Mouse (Mus musculus): ENCODE measurements around the gene Mras.

Gene Mras

DNA sequence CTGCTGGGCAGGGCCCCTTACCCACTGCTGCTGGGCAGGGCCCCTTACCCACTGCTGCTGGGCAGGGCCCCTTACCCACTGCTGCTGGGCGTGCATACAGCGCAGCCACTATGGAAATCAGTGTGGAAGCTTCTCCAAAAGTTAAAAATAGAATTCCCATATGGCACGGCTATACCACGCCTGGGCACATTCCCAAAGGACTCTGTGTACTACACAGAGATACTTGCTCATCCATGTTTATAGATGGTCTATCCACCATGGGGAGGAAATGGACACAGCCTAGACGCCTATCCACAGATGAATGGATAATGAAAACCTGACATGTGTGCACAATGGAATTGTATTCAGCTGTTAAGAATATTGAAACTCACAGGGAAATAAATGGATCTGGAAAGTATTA is 3.8 kb upstream of the Mras start:
- in situ Hi-C loops (cut with MseI, MboI): no loop called here

DNA sequence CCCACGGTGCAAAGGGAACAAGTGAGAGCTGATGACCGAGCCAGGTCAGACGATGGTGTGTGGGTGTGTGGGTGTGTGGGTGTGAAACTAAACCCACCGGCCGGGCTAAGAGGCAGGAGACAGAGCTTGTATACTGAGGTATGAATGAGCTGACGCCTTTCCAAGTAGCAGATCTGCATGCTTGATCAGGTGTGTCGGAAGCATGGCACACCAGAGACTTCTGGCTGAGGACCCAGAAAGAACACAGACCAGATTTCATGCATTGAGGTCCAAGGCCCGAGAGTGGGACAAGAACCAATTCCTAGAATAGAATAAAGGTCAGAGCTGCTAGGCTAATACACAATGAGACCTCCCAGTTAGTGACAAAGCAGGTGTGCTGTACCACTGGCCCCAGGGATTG is 1.9 kb upstream of the Mras start:
- in situ Hi-C loops (cut with MseI, MboI): no loop called here

DNA sequence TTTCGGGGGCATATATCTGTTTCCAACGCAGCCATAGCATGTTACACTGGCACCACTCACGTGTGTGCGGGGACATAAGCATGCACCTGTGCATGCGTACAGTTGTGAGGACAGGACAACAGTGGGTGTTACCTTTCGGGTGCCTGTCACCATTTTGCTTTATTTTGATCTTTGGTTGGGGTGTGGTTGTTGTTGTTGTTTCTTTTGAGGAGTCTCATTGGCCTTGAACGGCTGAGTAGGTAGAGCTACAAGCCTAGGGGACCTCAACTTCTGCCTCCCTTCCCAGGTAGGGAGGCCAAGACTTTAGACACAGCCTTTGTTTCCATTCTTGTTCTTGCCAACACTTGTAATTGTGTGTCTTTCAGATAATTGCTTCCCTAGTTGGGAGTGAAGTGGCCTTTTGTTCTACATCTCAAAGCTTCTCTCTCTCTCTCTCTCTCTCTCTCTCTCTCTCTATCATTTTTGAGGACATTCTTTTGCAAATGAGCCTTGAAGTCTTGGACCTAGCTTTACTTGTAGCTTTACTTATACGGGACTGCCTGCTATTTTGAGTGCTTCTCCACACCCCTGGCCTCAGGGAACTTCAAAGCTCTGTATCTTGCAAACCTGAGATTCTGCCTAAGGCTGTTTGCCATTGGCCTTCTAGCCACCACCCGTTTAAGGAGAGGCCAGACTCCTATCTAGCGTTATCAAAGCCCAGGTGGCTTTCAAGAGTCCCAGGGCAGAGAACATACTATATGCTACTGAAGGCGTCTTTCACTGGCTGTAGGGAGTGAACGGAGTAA is 792 bp upstream of the Mras start:
- in situ Hi-C loops (cut with MseI, MboI): no loop called here

DNA sequence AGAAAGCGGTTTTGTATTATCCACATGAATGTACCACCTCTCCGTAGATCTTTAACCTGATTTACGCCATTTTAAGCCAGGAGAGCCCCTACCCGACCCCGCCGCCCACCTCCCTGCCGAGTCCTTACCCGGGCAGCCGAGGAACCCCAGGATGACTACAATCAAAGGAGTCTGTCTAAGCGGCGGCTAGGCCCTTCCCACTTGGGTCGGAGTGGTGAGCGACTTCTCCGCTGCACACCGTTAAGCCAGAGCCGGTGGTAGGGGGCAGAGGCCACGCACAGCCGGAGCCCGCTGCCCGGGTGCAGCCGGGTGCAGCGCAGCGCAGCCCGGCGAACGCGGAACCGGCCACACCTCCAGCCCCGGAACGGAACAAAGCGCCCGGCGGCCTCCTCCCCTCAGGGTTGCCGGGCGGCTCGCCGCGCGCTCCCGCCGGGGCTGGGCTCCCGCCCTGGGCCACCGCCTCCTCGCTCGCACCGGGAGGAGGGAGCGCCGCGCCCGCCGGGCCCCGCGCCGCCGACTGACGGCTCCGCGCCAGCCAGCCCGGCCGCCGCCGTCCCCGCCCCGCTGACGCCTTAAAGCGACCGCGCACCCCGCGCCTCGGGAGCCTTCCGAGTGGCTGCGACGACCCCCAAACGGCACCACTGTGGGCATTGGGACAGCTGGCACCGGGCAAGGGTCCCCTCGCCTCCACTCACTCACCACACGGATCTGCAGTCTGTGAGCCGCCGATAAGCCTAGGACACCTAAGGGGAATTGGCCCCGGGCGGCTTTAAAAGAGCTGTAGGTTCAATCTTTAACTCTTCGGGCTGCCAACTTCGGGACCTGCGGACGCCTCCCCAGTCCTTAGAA is 775 bp downstream of the Mras start:
- in situ Hi-C loops (cut with MseI, MboI): no loop called here

DNA sequence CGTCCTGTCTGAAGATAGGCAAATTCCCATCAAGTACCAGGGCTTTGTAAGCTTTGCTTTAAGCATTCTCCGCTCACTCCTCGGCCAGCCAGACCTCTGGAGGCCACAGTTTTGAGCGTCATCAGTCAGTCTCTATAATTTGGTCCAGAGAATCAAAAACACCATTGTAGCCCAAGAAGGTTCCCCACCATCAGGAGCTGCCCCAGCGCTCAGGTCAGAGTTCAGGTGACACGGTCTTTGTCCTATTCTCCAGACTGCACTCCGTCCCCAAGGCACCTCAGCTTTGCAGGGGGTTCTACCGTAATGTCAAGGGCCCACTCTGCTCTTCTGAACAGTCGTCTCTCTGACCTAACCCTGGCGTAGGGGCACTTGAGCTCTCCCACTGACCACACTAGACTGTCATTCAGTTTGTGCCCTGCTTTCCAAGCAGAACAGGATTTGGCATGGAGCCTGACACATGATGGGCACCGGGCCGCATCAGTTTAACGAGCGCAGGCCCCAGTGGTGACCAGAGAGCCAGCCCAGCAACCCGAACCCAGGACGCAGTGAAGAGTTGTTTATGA is 1.5 kb downstream of the Mras start:
- in situ Hi-C loops (cut with MseI, MboI): no loop called here

DNA sequence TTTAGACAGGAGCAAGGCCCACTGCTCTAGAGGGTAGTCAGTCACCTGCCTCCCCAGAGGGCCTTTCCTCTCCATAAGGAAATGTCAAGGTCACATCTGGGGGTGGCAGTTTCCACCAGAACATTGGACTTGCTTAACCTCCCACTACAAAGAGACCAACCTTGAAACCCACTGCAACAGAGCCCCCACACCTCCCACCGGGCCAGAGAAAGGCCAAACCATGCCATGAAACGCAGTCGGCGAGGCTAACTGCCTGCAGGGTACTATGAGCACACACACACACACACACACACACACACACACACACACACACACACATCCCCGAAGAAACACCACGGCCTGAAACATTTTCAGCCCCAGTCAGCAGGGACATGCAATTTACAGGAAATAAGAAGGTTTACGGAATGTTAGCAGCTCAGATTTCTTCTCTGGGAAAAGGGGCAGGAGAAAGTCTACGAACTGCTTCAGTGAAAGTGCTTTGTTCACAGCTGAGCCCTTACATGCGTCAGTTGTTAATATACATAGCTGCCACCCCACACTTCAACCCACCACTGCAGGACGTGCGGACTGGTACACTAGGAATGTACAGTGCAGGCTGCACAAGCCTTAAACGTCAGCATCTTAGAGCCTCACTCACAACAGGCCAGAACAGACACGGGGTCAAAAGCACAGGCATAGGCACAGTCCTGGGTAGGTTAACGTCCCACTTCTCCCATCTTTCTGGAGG is 2.1 kb downstream of the Mras start:
- in situ Hi-C loops (cut with MseI, MboI): no loop called here

DNA sequence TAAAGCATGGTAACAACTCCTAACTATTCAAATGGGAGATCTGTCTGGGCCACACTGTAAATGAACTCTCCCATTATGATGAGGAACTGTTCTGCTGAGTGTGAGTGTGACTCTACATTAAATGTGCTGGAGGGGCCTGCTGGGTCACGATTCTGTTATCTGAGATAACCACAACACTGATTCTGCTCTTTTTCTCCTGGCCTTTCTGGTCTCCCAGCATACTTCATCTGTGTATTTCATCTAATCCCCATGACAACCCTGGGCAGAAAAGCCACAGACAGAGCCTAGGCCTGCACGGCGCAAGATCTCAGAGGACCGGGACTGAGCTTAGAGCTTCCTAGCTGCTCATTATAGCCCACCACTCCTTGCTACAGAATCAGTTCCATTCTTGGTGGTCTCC is 4.7 kb downstream of the Mras start:
- in situ Hi-C loops (cut with MseI, MboI): no loop called here

DNA sequence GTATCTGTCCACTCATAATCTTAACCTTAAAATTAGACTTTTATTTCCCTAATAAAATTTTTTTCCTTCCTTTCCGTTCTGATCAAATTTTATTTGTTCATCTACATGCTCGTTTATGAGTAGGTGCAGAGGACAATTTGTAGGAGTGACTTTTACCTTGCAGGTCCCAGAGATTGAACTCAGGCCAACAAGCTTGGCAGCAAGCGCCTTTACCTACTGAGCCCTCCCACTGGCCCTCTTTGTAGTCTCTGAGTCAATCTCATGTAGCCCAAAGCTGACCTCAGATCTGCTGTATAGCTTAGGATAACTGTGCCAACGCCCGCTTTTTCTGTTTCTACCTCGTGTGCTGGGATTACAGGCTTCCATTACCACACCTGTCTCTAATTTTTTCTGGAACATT is 5.2 kb downstream of the Mras start:
- in situ Hi-C loops (cut with MseI, MboI): no loop called here

DNA sequence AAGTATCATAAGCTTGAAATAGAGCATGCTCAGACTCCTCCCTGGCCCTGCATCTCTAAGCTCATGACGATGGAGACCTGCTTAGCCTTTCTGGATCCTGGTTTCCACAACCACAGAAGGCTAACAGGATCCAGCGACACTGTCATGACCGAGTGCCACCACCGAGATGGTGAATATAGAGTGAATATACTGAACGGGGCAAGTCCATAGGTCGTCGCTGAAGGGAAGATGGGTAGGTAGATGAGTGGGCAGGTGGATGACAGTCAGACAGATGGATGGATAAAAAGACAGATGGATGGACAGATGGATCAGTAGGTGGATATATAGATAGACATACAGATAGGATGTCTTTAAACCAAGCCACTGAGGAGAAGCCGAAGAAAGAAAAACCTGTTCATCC is 5.8 kb downstream of the Mras start:
- in situ Hi-C loops (cut with MseI, MboI): no loop called here

DNA sequence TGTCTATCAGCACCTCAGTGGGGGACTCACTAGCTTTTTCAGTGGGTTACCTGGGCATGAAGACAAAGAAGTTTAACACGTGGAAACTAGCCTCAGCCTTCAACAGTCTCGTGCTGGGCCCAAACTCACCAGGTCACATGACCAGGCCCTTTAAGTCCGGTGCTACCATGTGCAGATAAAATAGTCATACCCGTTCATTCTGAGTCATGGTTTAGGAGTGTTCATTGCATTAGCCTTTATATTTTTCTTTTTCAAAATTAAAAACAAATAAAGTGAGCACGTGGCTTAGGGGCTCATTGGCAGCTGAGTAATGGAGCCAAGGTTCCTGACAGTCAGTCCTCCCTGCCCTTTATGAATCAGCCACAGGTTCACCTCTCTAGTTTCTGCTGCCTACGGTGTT is 6.4 kb downstream of the Mras start:
- in situ Hi-C loops (cut with MseI, MboI): no loop called here

DNA sequence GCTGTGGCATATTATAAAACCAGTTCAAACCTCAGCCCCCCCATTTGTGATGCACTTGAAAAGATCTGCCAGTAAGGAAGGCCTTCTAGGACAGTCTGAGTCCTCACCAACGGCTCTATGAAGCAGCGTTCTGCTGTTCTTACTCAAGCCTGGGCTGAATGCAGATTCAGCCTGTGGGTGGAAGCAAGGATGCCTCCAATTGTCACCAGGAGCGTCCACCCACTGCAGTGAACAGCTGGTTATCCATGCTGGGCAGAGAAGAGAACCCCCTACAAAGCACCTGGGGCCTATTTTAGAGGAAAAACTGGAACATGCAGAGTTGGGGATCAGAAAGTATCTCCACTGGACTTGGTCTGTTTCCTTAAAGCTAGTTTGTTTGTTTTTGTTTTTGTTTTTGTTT is 7.3 kb downstream of the Mras start:
- in situ Hi-C loops (cut with MseI, MboI): no loop called here

DNA sequence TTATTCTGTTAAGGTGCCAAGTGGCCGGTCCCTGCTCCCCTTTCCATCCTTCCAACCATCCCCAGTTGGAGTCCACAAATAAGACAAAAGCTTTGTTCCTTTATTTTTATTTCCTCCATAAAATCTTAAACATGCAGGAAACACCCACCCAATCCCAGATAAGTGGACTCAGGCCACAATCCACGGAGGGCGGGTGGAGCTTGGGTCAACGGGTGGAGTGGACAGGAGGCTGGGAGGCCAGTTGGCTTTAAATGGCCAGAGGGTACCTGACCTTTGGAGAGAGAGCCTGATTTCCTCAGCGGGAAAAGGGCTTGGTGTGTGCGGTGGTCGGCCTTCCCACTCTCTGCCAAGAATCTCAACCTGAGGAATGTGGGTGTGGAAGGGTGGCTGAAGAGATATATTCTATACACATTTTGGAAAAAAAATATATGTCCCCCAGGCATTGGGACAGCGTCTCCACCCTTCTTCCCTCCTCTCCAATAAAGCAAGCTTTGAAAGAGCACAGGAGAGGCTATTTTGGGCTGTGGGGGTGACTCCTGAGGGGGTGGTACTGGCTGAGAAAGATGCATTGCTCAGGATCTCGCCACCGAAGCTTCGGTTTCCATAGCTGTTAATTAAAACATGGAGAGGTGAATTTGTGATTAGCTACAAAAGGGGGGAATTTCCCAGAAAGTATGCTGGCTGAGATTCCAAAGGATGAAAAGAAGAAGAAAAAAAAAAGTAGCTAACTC is 8.4 kb downstream of the Mras start:
- in situ Hi-C loops (cut with MseI, MboI): no loop called here

DNA sequence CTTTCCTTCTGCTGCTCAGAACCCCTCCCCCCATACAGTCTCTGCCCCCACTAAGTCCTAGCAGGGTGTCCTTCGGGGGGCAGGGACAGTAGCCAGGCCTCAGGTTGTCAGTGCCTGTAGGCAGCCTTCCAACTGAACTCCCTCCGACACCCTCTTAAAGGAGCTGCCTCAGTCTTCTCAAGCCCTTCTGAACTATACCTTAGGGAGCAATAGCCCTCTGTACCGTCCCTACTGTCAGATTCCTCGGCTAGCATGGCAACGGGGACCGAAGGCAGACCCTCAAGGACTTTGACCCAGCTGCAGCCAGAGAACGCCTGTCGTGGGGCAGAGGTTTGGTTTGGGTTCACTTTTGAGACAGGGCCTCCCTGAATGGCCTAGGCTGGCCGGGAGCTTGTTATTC is 11.9 kb downstream of the Mras start:
- in situ Hi-C loops (cut with MseI, MboI): no loop called here

DNA sequence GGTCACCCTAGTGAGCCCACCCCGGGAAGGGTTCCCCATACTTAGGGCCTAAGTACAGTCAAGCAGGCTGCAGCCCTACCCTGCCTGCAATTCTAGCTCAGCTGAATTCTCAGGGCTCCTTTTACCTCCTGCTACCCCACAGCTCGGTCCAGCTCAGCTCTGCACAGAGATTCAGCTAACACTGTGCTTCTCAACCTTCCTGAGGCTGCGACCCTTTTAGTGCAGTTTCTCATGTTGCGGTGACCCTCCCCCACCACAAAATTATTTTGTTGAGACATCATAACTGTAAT is 12.7 kb downstream of the Mras start:
- in situ Hi-C loops (cut with MseI, MboI): no loop called here

DNA sequence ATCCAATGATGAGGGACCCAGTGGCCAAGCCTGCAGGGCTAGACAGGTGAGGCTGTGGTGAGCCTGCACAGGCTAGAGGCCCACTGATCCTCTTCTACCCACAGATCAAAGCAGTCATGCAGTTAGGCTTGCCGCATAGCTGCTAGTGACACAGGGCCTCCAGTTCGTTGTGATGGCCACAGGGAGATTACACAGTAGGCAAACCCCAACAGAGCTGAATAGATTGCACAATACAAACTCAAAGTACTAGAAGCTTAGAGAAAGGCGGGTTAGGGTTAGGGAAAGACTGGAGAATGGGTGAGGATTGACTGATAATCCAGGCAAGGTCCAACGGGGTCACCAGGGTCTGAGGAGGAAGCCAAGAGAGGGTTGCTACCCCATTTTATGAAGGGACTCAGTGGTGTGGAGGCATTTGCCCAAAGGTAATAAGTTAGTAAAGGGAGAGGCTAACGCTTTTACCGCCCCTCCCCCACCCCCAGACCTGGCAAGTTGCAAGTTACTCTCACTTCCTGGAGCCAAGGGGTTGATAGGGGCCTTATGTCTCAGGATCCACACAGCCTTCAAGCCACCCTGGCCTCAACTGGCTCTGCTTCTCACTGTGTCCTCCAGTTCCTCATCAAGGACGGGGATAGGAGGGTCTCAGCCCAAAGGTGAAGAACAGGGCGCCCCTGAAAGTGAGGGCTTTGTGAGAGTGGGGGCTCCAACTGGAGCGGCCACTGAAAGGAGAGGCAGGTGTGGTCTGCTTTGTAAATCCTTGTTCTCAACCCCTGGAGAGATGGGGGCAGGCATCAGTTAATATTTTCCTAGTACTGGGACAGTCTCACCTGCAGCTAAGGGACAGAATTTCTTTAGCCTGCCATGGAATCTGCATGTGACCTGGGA is 13.2 kb downstream of the Mras start:
- in situ Hi-C loops (cut with MseI, MboI): no loop called here

DNA sequence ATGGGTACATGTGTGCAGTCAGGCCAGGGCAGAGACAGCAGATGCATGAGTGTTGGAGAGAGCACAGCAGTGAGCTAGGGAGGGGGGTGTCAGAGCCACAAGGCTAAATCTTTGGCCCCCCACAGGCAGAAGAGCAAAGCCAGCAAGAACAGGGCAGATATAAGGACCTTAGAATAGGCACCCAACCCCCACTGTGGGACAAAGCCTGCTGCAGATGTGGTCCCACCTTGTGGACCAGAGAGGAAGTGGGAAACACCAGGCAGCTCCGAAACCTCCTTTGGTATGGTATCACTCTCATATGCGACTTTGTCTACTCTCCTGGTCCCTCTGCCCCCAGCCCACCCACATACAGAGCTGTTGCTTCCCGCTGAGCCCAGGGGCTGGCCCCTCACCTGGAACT is 15.3 kb downstream of the Mras start:
- in situ Hi-C loops (cut with MseI, MboI): no loop called here

DNA sequence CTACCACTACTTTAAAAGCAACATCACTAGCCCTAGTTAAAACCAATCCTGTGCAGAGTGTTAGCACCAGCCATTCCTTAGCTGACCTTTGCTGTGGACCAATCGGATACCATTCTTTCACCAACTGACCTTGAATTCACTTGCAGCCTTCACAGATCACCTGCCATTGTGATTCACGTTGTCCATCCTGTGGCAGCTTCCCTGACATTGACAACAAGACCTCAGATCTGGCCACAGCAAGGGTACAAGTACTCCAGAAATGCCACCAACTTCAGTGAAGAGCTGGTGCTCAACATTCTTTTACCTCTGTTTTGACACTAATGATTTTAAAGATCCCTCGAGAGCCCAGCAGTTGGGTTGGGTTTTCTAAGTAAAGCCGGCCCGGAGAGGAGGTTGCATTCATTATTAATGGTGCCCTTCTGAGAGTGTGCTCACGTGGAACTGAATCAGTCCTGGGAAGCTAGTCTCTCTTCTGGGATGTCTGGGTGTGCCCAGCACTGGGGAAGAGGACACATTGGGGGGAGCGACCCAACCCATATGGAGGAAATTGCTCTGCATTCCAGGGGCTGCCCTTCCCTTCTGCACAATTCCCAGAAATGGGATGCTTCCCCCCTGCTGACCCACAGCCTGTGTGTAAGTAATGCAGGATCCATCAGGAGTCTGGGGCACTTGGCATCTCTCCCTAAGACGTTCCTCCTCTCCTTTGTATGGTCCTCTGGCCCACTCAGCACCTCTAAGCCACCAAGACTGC is 17.1 kb downstream of the Mras start:
- in situ Hi-C loops (cut with MseI, MboI): no loop called here

DNA sequence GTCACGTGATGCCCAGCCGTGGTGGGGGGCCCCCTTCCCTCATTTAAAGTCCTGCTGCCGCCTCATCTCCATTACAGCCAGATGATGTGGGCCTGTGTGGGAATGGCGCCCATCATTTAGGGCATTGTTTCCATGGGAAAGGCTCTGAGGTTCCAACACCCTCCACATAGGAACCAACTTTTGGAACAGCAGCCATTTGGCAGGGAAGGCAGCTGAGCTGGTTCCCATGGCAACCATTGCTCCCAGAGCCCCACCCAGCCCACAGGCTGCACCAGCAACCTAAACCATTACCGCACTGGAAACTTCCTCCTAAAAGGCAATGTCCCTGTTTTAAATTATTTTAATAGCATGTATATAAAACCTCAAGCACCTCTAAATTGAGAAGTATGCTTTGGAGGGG is 18.8 kb downstream of the Mras start:
- in situ Hi-C loops (cut with MseI, MboI): no loop called here

DNA sequence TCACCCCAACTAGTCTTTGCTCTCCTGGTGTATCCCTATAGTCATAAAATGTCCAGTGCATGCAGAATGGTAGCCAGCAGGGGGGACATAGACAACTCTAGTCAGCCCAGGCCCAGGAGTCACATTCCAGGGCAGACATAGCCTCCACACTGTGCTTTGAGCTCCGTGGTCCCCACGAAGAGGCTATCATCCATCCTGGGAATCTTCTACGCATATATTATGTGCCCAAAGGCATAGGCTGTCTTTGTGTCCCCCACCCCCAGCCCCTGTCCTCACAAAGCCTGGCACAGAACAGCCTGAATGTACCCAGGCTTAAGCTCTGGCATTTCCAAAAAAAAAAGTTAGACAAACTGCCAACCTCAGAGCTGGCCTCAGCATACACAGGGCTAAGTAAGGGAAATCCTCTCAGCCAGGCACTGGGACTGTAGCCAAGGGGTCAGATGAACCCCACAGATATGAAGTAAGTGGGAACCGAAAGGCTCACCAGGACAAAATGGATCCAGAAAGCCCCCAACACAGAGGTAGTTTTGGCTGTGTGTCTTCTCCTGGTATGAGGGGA is 19.8 kb downstream of the Mras start:
- in situ Hi-C loops (cut with MseI, MboI): no loop called here

DNA sequence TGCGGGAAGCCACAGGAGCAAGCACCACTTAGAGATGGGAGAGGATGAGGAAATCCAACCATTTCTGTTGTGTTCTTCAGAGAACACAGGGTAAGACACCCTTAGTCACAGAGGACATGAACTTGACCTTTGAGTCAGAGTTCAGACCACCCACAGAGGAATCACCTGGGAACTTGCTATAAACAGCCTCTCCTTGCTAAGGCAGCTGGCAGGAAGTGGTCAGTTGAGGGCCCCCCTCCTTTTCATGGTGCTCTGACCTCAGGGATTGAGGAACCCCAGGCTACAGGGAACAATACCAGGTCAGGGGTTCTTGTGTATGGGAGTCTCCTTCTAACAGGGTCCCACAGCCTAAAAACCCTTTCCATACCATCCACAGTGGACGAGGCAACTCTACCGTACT is 20.4 kb downstream of the Mras start:
- in situ Hi-C loops (cut with MseI, MboI): no loop called here

Measured in mouse trophoblast stem cell (cell line).